Mouse (Mus musculus) limb, embryonic 10.5 days (tissue): ENCODE data around the gene Ppp1r17. TPM values are rescaled to one million over a fixed set of nuclear protein-coding genes. Genes with fewer than 3 reads are reported as not detected.

Source experiments
- DNase-seq: peaks from one replicate; pipeline ENCODE4 v3.0.0-alpha.2; 2017; ENCODE audit warnings: low spot score
- H3K27ac ChIP-seq: fragments of 300-500 bp; sonication (generic); 2 replicates; pipeline ENCODE4 v1.5.1; 2016; ENCODE audit warnings: mild to moderate bottlenecking
- H3K27me3 ChIP-seq: fragments of 300-500 bp; sonication (generic); 2 replicates; pipeline ENCODE4 v1.6.1; 2016; ENCODE audit warnings: low read depth, mild to moderate bottlenecking; ENCODE audit not compliant: poor library complexity, severe bottlenecking
- H3K36me3 ChIP-seq: fragments of 300-500 bp; sonication (generic); 2 replicates; pipeline ENCODE4 v1.6.1; 2016; ENCODE audit warnings: mild to moderate bottlenecking, moderate library complexity
- H3K4me1 ChIP-seq: fragments of 300-500 bp; sonication (generic); 2 replicates; pipeline ENCODE4 v1.6.1; 2016
- H3K4me3 ChIP-seq: fragments of 300-500 bp; sonication (generic); 2 replicates; pipeline ENCODE4 v1.5.1; 2016; ENCODE audit warnings: mild to moderate bottlenecking, moderate library complexity
- H3K9me3 ChIP-seq: fragments of 300-500 bp; sonication (generic); replicated peaks from 2 replicates; pipeline ENCODE4 v1.6.1; 2016; ENCODE audit warnings: mild to moderate bottlenecking
- WGBS: fragments of 180-500 bp; shearing (Covaris S2); methylation state at CpG from one replicate; pipeline ENCODE4 v1.1.7; 2016; 5-methylcytosine and 5-hydroxymethylcytosine counted together
- polyA plus RNA-seq: library from polyadenylated mRNA; unstranded; fragments of >200 nt; fragmentation: Nextera tagmentation; extraction: Ambion mirVana; gene quantifications from 2 replicates; pipeline ENCODE4 v1.2.1, GENCODE M21; 2016

Ppp1r17 gene
- not detected in 2 replicates for polyA plus RNA-seq

- H3K36me3 ChIP-seq = no peaks in the 10 kb centered on the region
- no peaks in the 10 kb centered on the region for H3K27me3 ChIP-seq
- WGBS = 83% methylated on average over 16 of the region's 16 CpGs
- H3K9me3 ChIP-seq = no peaks in the 10 kb centered on the region
- no peak for DNase-seq
- H3K4me1 ChIP-seq = peaks cover 3% of the 10 kb centered on the region; the same call in 1 of the 2 replicates
- no peak within 1 kb of the TSS for H3K4me3 ChIP-seq
- no peak within 1 kb of the TSS for H3K27ac ChIP-seq
These were observed at the start of gene Ppp1r17 for GRCm38 (mm10) chr6:56017291-56017994. Gene Ppp1r17, plus strand, starts transcription at chr6:56017497.

- DNase-seq = no peak
- Histone ChIP-seq H3K36me3 (no peaks in the 10 kb centered on the region), H3K4me3 (no peak overlapping the region), H3K9me3 (no peaks in the 10 kb centered on the region), H3K27ac (no peak overlapping the region), H3K4me1 (peaks cover 13% of the 10 kb centered on the region), H3K27me3 (no peaks in the 10 kb centered on the region)
These were observed 44.3 kb upstream of the Ppp1r17 start for GRCm38 (mm10) chr6:55972998-55973397.

- 82% methylated on average over 2 of the region's 2 CpGs for WGBS
- H3K27ac ChIP-seq = no peak overlapping the region
- DNase-seq = no peak
- no peak overlapping the region for H3K4me3 ChIP-seq
- peaks cover 13% of the 10 kb centered on the region for H3K4me1 ChIP-seq
- no peaks in the 10 kb centered on the region for H3K27me3 ChIP-seq
- no peaks in the 10 kb centered on the region for H3K36me3 ChIP-seq
- H3K9me3 ChIP-seq = no peaks in the 10 kb centered on the region
These were observed 37.5 kb upstream of the Ppp1r17 start for GRCm38 (mm10) chr6:55979766-55980165.

GRCm38 (mm10) chr6:56008711-56009110, 8.6 kb upstream of the Ppp1r17 start:
- H3K27me3 ChIP-seq = no peaks in the 10 kb centered on the region
- no peak overlapping the region for H3K27ac ChIP-seq
- DNase-seq = no peak
- H3K36me3 ChIP-seq = no peaks in the 10 kb centered on the region
- H3K4me1 ChIP-seq = no peaks in the 10 kb centered on the region
- H3K9me3 ChIP-seq = no peaks in the 10 kb centered on the region
- no peak overlapping the region for H3K4me3 ChIP-seq
- WGBS = 79% methylated on average over 4 of the region's 4 CpGs

- H3K4me1 ChIP-seq = no peaks in the 10 kb centered on the region
- DNase-seq = no peak
- no peaks in the 10 kb centered on the region for H3K27me3 ChIP-seq
- 75% methylated on average over 5 of the region's 5 CpGs for WGBS
- H3K36me3 ChIP-seq = no peaks in the 10 kb centered on the region
- H3K4me3 ChIP-seq = no peak overlapping the region
- no peaks in the 10 kb centered on the region for H3K9me3 ChIP-seq
- H3K27ac ChIP-seq = no peak overlapping the region
These were observed 4.9 kb upstream of the Ppp1r17 start for GRCm38 (mm10) chr6:56012384-56012783.

- DNase-seq = no peak
- Histone ChIP-seq H3K4me3 (no peak overlapping the region), H3K4me1 (peaks cover 4% of the 10 kb centered on the region; the same call in 1 of the 2 replicates), H3K9me3 (no peaks in the 10 kb centered on the region), H3K27me3 (no peaks in the 10 kb centered on the region), H3K36me3 (no peaks in the 10 kb centered on the region), H3K27ac (no peak overlapping the region)
- 58% methylated on average over 2 of the region's 2 CpGs for WGBS
These were observed 2.3 kb downstream of the Ppp1r17 start for GRCm38 (mm10) chr6:56019632-56020031.

GRCm38 (mm10) chr6:56025533-56025932, 8.2 kb downstream of the Ppp1r17 start:
- peak; percentile 45 for DNase-seq
- H3K27me3 ChIP-seq = no peaks in the 10 kb centered on the region
- 61% methylated on average over 2 of the region's 2 CpGs for WGBS
- no peaks in the 10 kb centered on the region for H3K9me3 ChIP-seq
- peaks cover 4% of the 10 kb centered on the region; the same call in 1 of the 2 replicates for H3K4me1 ChIP-seq
- no peak overlapping the region for H3K27ac ChIP-seq
- no peaks in the 10 kb centered on the region for H3K36me3 ChIP-seq
- no peak overlapping the region for H3K4me3 ChIP-seq

- Histone ChIP-seq H3K27ac (no peak overlapping the region), H3K4me3 (no peak overlapping the region), H3K27me3 (no peaks in the 10 kb centered on the region), H3K4me1 (peaks cover 3% of the 10 kb centered on the region; the same call in 1 of the 2 replicates), H3K9me3 (no peaks in the 10 kb centered on the region), H3K36me3 (no peaks in the 10 kb centered on the region)
- no peak for DNase-seq
- 93% methylated on average over 6 of the region's 6 CpGs for WGBS
These were observed 10.0 kb downstream of the Ppp1r17 start for GRCm38 (mm10) chr6:56027318-56027717.

- DNase-seq = no peak
- Histone ChIP-seq H3K27me3 (no peaks in the 10 kb centered on the region), H3K4me3 (no peak overlapping the region), H3K9me3 (no peaks in the 10 kb centered on the region), H3K27ac (no peak overlapping the region), H3K36me3 (no peaks in the 10 kb centered on the region), H3K4me1 (no peaks in the 10 kb centered on the region)
- WGBS = 94% methylated on average over 5 of the region's 5 CpGs
These were observed 10.7 kb downstream of the Ppp1r17 start for GRCm38 (mm10) chr6:56027966-56028365.

GRCm38 (mm10) chr6:56029986-56030385, 12.7 kb downstream of the Ppp1r17 start:
- Histone ChIP-seq H3K27ac (no peak overlapping the region), H3K9me3 (no peaks in the 10 kb centered on the region), H3K4me3 (no peak overlapping the region), H3K27me3 (no peaks in the 10 kb centered on the region), H3K36me3 (no peaks in the 10 kb centered on the region), H3K4me1 (no peaks in the 10 kb centered on the region)
- no peak for DNase-seq
- WGBS = 55% methylated on average over 5 of the region's 5 CpGs

GRCm38 (mm10) chr6:56032231-56032630, 14.9 kb downstream of the Ppp1r17 start:
- H3K9me3 ChIP-seq = no peaks in the 10 kb centered on the region
- no peaks in the 10 kb centered on the region for H3K27me3 ChIP-seq
- 85% methylated on average over 2 of the region's 2 CpGs for WGBS
- H3K36me3 ChIP-seq = no peaks in the 10 kb centered on the region
- DNase-seq = no peak
- no peaks in the 10 kb centered on the region for H3K4me1 ChIP-seq
- no peak overlapping the region for H3K27ac ChIP-seq
- no peak overlapping the region for H3K4me3 ChIP-seq

- no peaks in the 10 kb centered on the region for H3K36me3 ChIP-seq
- H3K27ac ChIP-seq = no peak overlapping the region
- DNase-seq = no peak
- no peaks in the 10 kb centered on the region for H3K9me3 ChIP-seq
- WGBS = 77% methylated on average over 10 of the region's 10 CpGs
- no peaks in the 10 kb centered on the region for H3K4me1 ChIP-seq
- H3K27me3 ChIP-seq = no peaks in the 10 kb centered on the region
- H3K4me3 ChIP-seq = no peak overlapping the region
These were observed 17.8 kb downstream of the Ppp1r17 start for GRCm38 (mm10) chr6:56035054-56035453.

- 72% methylated on average over 4 of the region's 4 CpGs for WGBS
These were observed 22.3 kb downstream of the Ppp1r17 start for GRCm38 (mm10) chr6:56039476-56040055.

More at GRCm38 (mm10) chr6:56039476-56040055, 22.3 kb downstream of the Ppp1r17 start:
- Histone ChIP-seq H3K27ac (no peak overlapping the region), H3K4me1 (no peaks in the 10 kb centered on the region), H3K27me3 (no peaks in the 10 kb centered on the region), H3K9me3 (no peaks in the 10 kb centered on the region), H3K4me3 (no peak overlapping the region), H3K36me3 (no peaks in the 10 kb centered on the region)
- DNase-seq = no peak
